Mouse (Mus musculus): Measurements from ENCODE around the gene Ncapd2. TPM values are rescaled to one million over a fixed set of nuclear protein-coding genes. Genes with fewer than 3 reads are reported as not detected.

Ncapd2 gene
- polyA plus RNA-seq, 1 experiment from 2014 or later, result 271 TPM

DNA sequence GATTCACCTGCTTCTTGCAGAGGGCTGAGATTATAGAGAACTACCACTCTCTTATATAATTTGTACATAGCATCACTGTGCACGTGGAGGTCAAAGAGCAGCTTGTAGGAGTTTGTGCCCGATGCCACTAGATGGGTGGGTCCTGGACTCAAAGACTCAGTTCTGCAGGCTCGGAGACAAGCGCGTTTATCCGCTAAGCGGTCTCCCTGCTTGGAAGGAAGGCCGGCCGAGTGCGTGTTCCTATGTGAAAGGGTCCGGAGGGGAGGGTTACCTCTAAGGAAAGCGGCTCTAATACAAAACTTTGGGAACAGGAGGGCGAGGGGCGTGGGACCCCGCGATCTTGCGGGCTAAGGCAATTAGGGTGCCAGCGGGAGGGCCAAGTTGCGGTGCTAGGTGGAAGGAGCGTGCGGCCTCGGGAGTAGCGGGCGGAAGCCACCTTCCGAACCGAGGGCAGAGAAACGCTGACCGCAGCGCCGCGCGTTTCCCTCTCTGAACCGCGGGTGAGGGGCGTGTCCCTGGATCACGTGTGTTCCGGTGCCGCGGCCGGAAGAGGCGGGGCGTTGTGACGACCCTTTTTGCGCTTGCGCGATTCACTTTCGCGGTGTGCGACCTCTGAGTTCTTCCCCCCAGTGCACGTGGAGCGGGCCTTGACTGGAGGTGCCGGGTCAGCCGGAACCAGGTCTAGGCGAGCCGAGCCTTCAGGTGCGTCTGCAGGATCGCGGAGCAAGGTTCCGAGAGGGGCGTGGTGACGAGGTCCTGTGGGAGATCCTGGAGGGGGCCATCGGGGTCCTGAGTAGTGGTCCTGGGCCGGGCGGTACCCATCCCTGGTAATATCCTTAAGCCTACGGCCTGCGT lies 60.0 kb downstream of the Ncapd2 start, which contains the start of gene Nop2:
Gene Nop2, plus strand, starts transcription at position 608 of the 855 bp plus-strand sequence.
- H3K27ac ChIP-seq (ENCODE audit: low read depth, low read length), result peak within 1 kb of the TSS; percentile 73
- H3K36me3 ChIP-seq (ENCODE audit: control insufficient read depth, insufficient read depth, low read length), result peaks cover 19% of the 10 kb centered on the region
- peak within 1 kb of the TSS; percentile 51 for H3K4me3 ChIP-seq (ENCODE audit: low read depth, low read length)
- under 1% methylated on average over 63 of the region's 66 CpGs for WGBS
- DNase-seq (ENCODE audit: low spot score), result peak; percentile 97
- peak; percentile 95 for ATAC-seq (replicated peaks; ENCODE audit: low FRiP score)
- H3K9me3 ChIP-seq (ENCODE audit: control insufficient read depth, low read length), result no peaks in the 10 kb centered on the region
- no peaks in the 10 kb centered on the region for H3K27me3 ChIP-seq (ENCODE audit: control insufficient read depth, insufficient read depth, low read length)
- peaks cover 4% of the 10 kb centered on the region; the same call in 1 of the 2 replicates for H3K4me1 ChIP-seq (replicated peaks; ENCODE audit: control insufficient read depth, insufficient read depth, low read length)
- H3K9ac ChIP-seq (ENCODE audit: low read length), result peak within 1 kb of the TSS; percentile 77
- peak within 1 kb of the TSS; percentile 82 for H3K4me2 ChIP-seq (ENCODE audit: low read depth, low read length, severe bottlenecking)

DNA sequence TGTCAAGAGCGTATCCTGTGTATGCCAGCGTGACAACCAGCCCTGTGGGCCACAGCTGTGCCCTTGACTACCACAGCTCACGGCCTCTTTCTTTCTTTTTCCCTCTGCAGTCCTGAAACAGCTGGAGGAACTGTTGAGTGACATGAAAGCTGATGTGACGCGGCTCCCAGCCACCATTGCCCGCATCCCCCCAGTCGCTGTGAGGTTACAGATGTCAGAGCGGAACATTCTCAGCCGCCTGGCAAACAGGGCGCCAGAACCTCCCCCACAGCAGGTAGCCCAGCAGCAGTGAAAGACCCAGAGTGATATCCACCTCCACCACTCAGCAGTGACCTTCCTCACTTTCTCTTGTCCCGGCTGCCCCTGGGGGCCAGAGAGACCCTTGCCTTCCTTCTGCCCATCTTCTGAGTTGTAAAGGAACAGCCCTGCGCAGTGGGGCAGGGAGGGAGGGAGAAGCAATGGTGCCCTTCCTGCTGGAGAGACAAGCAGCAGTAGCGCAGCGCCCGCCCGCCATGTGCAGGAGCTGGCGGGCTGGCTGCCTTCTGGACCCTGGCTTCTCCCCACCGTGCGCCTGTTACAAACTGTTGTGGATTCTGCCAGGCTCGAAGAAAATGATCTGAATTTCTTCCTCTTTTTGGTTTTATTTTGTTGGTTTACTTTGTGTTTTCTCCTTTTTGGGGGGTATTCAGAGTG lies 61.6 kb downstream of the Ncapd2 start:
- H3K36me3 ChIP-seq (ENCODE audit: control insufficient read depth, insufficient read depth, low read length), result peaks cover 20% of the 10 kb centered on the region

DNA sequence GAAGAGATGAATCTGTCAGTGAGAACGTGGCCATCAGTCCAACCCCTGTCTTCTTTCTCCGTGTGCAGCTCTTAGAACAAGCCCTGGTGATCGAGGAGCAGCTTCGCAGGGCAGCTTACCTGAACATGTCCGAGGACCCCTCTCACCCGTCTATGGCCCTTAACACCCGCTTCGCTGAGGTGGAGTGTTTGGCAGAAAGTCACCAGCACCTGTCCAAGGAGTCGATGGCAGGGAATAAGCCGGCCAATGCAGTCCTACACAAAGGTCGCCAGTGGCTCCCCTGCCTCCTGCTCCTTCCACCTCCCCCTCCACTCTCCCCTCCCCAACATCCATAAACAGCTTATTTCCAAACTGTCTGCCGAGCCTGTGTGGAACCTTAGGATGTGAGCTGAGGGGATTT lies 62.8 kb downstream of the Ncapd2 start:
- Histone ChIP-seq H3K4me2 (ENCODE audit: low read depth, low read length, severe bottlenecking) (no peak overlapping the region), H3K27ac (ENCODE audit: low read depth, low read length) (no peak overlapping the region), H3K4me1 (replicated peaks; ENCODE audit: control insufficient read depth, insufficient read depth, low read length) (peaks cover 4% of the 10 kb centered on the region; the same call in 1 of the 2 replicates), H3K9ac (ENCODE audit: low read length) (no peak overlapping the region), H3K4me3 (ENCODE audit: low read depth, low read length) (no peak overlapping the region), H3K27me3 (ENCODE audit: control insufficient read depth, insufficient read depth, low read length) (no peaks in the 10 kb centered on the region), H3K9me3 (ENCODE audit: control insufficient read depth, low read length) (no peaks in the 10 kb centered on the region), H3K36me3 (ENCODE audit: control insufficient read depth, insufficient read depth, low read length) (peaks cover 13% of the 10 kb centered on the region)
- 93% methylated on average over 12 of the region's 12 CpGs for WGBS
- ATAC-seq (replicated peaks; ENCODE audit: low FRiP score) (no peak), DNase-seq (ENCODE audit: low spot score) (no peak)

More for the DNA sequence above, 61.6 kb downstream of the Ncapd2 start:
- ATAC-seq (replicated peaks; ENCODE audit: low FRiP score), result no peak
- no peak overlapping the region for H3K4me3 ChIP-seq (ENCODE audit: low read depth, low read length)
- DNase-seq (ENCODE audit: low spot score), result no peak
- H3K4me2 ChIP-seq (ENCODE audit: low read depth, low read length, severe bottlenecking), result no peak overlapping the region
- peaks cover 4% of the 10 kb centered on the region; the same call in 1 of the 2 replicates for H3K4me1 ChIP-seq (replicated peaks; ENCODE audit: control insufficient read depth, insufficient read depth, low read length)
- H3K27me3 ChIP-seq (ENCODE audit: control insufficient read depth, insufficient read depth, low read length), result no peaks in the 10 kb centered on the region
- no peaks in the 10 kb centered on the region for H3K9me3 ChIP-seq (ENCODE audit: control insufficient read depth, low read length)
- H3K9ac ChIP-seq (ENCODE audit: low read length), result no peak overlapping the region
- no peak overlapping the region for H3K27ac ChIP-seq (ENCODE audit: low read depth, low read length)
- WGBS, result 87% methylated on average over 20 of the region's 20 CpGs

DNA sequence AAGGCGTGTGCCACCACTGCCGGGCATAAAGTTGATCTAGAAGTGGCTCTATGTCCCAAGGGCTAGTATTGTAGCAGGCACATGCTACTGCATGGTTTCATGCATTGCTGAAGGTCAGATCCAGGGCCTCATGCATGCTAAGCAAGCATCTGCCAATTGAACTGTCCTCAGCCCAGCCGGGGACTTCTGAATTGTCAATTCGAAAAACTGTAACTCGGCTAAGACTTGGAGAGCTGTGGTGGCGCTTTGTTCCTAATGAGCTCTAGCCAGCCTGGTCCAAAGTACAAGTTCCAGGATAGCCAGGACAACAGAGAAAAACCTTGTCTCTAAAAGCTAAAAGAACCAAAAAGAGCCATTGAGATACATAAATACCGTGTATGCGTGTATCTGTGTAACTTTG lies 72.1 kb downstream of the Ncapd2 start:
- H3K4me3 ChIP-seq (ENCODE audit: low read depth, low read length), result no peak overlapping the region
- DNase-seq (ENCODE audit: low spot score), result no peak
- H3K9ac ChIP-seq (ENCODE audit: low read length), result no peak overlapping the region
- no peak for ATAC-seq (replicated peaks; ENCODE audit: low FRiP score)
- 96% methylated on average over 8 of the region's 8 CpGs for WGBS
- no peaks in the 10 kb centered on the region for H3K4me1 ChIP-seq (replicated peaks; ENCODE audit: control insufficient read depth, insufficient read depth, low read length)
- no peaks in the 10 kb centered on the region for H3K27me3 ChIP-seq (ENCODE audit: control insufficient read depth, insufficient read depth, low read length)
- peaks cover 43% of the 10 kb centered on the region for H3K36me3 ChIP-seq (ENCODE audit: control insufficient read depth, insufficient read depth, low read length)
- no peaks in the 10 kb centered on the region for H3K9me3 ChIP-seq (ENCODE audit: control insufficient read depth, low read length)
- no peak overlapping the region for H3K4me2 ChIP-seq (ENCODE audit: low read depth, low read length, severe bottlenecking)
- H3K27ac ChIP-seq (ENCODE audit: low read depth, low read length), result no peak overlapping the region

Small RNA genes within 50 kb of the gene (microRNA-seq; reads per million reads assigned to microRNA genes)
- gene Mir3098 (ENCODE audit: insufficient number of aligned reads) (5.0 reads per million), gene Mir8113 (ENCODE audit: insufficient number of aligned reads) (not detected)

Other genes with a start within 250 kb of the Ncapd2 start
- gene Cops7a, start 226.2 kb downstream of the Ncapd2 start, polyA plus RNA-seq (2014; fragmentation: Nextera tagmentation; extraction: Ambion mirVana), result 111 and 122 TPM in 2 replicates
- 2.5 TPM in 2 replicates for gene Pianp, start 195.0 kb downstream of the Ncapd2 start, polyA plus RNA-seq (2014; fragmentation: Nextera tagmentation; extraction: Ambion mirVana)
- gene Zfp384, start 182.6 kb downstream of the Ncapd2 start, polyA plus RNA-seq (2014; fragmentation: Nextera tagmentation; extraction: Ambion mirVana), result 9.0 and 10.2 TPM in 2 replicates
- gene Ing4, start 151.9 kb downstream of the Ncapd2 start, polyA plus RNA-seq (2014; fragmentation: Nextera tagmentation; extraction: Ambion mirVana), result 126 and 135 TPM in 2 replicates
- 14.6 and 15.8 TPM in 2 replicates for gene Acrbp, start 142.0 kb downstream of the Ncapd2 start, polyA plus RNA-seq (2014; fragmentation: Nextera tagmentation; extraction: Ambion mirVana)
- gene Lpar5, start 123.8 kb downstream of the Ncapd2 start, polyA plus RNA-seq (2014; fragmentation: Nextera tagmentation; extraction: Ambion mirVana), result 0.21 and 0.36 TPM in 2 replicates
- gene Chd4, start 95.7 kb downstream of the Ncapd2 start, polyA plus RNA-seq (2014; fragmentation: Nextera tagmentation; extraction: Ambion mirVana), result 124 and 131 TPM in 2 replicates
- gene Nop2, start 59.8 kb downstream of the Ncapd2 start, polyA plus RNA-seq (2014; fragmentation: Nextera tagmentation; extraction: Ambion mirVana), result 65.4 and 70.3 TPM in 2 replicates
- gene Iffo1, start 46.5 kb downstream of the Ncapd2 start, polyA plus RNA-seq (2014; fragmentation: Nextera tagmentation; extraction: Ambion mirVana), result 10.5 and 12.3 TPM in 2 replicates
- gene Gapdh, start 25.2 kb downstream of the Ncapd2 start, polyA plus RNA-seq (2014; fragmentation: Nextera tagmentation; extraction: Ambion mirVana), result 2,700 and 2,872 TPM in 2 replicates
- 195 and 197 TPM in 2 replicates for gene Mrpl51, start 100 bp upstream of the Ncapd2 start, polyA plus RNA-seq (2014; fragmentation: Nextera tagmentation; extraction: Ambion mirVana)
- 1.9 and 2.1 TPM in 2 replicates for gene Vamp1, start 23.9 kb upstream of the Ncapd2 start, polyA plus RNA-seq (2014; fragmentation: Nextera tagmentation; extraction: Ambion mirVana)
- gene Tapbpl, start 40.2 kb upstream of the Ncapd2 start, polyA plus RNA-seq (2014; fragmentation: Nextera tagmentation; extraction: Ambion mirVana), result 1.1 and 1.8 TPM in 2 replicates
- 1.3 and 2.3 TPM in 2 replicates for gene Cd27, start 45.3 kb upstream of the Ncapd2 start, polyA plus RNA-seq (2014; fragmentation: Nextera tagmentation; extraction: Ambion mirVana)
- not detected in 2 replicates for gene Tuba3a, start 94.3 kb upstream of the Ncapd2 start, polyA plus RNA-seq (2014; fragmentation: Nextera tagmentation; extraction: Ambion mirVana)
- gene Ltbr, start 122.2 kb upstream of the Ncapd2 start, polyA plus RNA-seq (2014; fragmentation: Nextera tagmentation; extraction: Ambion mirVana), result 15.6 and 16.6 TPM in 2 replicates
- gene Scnn1a, start 129.0 kb upstream of the Ncapd2 start, polyA plus RNA-seq (2014; fragmentation: Nextera tagmentation; extraction: Ambion mirVana), result 0.21 and 0.28 TPM in 2 replicates
- gene Tnfrsf1a, start 157.7 kb upstream of the Ncapd2 start, polyA plus RNA-seq (2014; fragmentation: Nextera tagmentation; extraction: Ambion mirVana), result 24.0 and 25.9 TPM in 2 replicates
- gene Plekhg6, start 189.1 kb upstream of the Ncapd2 start, polyA plus RNA-seq (2014; fragmentation: Nextera tagmentation; extraction: Ambion mirVana), result 0.12 and 0.19 TPM in 2 replicates

Measured in forebrain, embryonic 11.5 days (tissue).